Mouse (Mus musculus) retina, postnatal 7 days (tissue): Measurements from ENCODE around the gene Klra2.
"Not testable (repeated sequence)": the region's sequence is repeated elsewhere in the genome, so short reads cannot be mapped to it uniquely, and the experiment has no call there.

Experiments
- DNase-seq: peaks from one replicate; pipeline ENCODE4 v3.0.0-alpha.2; 2012; ENCODE audit warnings: low read depth, low spot score

The Klra2 gene

GRCm38 (mm10) chr6:131247206-131247605 lies at the start of gene Klra2:
Gene Klra2, minus strand, starts transcription at chr6:131247362.
- DNase-seq, result no peak

- no peak for DNase-seq
Observed at GRCm38 (mm10) chr6:131294435-131295112, 47.4 kb upstream of the Klra2 start.

- DNase-seq, result no peak
Observed at GRCm38 (mm10) chr6:131293916-131294315, 46.8 kb upstream of the Klra2 start.

GRCm38 (mm10) chr6:131292991-131293788 lies 46.0 kb upstream of the Klra2 start, which contains the start of gene Magohb:
Gene Magohb, minus strand, starts transcription at chr6:131293244.
- peak; percentile 74 for DNase-seq

GRCm38 (mm10) chr6:131292276-131292990 lies 45.3 kb upstream of the Klra2 start:
- peak; percentile 25 for DNase-seq

- DNase-seq, result no peak
Observed at GRCm38 (mm10) chr6:131290430-131290829, 43.3 kb upstream of the Klra2 start.

GRCm38 (mm10) chr6:131278160-131278559 lies 31.0 kb upstream of the Klra2 start:
- not testable (repeated sequence) for DNase-seq

GRCm38 (mm10) chr6:131276659-131277058 lies 29.5 kb upstream of the Klra2 start:
- no peak for DNase-seq

DNA sequence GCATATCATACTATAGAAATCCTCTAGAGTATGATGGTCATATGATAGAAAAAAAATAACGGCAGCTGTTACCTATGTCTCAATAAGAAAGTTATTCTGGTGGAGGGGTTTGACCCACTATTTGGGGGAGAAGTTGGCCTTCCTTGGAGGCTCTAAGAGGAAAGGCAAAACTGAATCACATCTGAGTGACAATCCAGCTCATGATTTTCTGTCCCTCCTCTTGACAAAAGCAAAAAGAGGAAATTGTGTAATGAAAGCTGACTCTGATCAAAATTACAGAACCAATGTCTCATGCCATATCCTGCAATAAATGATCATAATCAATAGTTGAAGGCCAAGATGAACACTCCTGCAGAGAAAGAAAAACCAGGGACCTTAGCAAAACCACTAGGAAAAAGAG lies 25.1 kb upstream of the Klra2 start:
- no peak for DNase-seq

DNA sequence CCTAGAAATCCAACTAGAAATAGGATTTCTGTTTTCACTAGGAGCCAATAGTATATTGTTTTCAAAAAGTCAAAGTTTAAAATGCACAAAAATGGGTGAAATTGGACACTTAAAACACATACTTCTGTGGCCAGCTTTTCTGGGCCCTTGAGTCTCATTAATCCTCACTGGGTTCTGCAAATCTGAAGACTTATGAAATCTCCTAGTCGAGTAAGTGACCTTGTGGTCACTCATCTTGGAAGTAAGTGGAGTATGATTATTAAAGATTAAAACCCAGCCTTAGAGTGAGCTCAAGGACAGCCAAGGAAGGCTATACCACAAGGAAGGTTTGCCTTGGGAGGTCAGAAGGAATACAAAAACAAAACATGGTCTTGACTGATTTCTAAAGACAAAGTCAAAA lies 23.1 kb upstream of the Klra2 start:
- DNase-seq, result no peak

DNA sequence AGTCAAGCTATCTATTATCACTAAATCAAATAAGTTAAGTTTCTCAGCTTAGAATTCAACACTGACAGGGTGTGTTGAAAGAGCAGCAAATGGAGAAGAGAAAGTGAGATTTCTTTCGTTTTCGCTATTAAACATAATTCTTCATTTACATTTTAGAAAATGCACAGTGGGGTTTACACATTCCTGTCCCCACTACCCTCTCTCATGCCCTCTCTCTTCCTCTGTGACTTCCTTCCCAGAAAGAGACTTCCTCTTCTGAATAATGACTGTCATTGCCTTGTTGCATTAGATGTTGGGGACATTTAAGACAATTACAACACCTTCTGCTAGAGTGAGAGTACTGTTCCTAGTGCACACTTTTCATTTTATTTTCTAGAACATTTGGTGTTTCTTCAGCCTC lies 22.4 kb upstream of the Klra2 start:
- DNase-seq, result no peak

GRCm38 (mm10) chr6:131264175-131264574 lies 17.0 kb upstream of the Klra2 start:
- no peak for DNase-seq

DNA sequence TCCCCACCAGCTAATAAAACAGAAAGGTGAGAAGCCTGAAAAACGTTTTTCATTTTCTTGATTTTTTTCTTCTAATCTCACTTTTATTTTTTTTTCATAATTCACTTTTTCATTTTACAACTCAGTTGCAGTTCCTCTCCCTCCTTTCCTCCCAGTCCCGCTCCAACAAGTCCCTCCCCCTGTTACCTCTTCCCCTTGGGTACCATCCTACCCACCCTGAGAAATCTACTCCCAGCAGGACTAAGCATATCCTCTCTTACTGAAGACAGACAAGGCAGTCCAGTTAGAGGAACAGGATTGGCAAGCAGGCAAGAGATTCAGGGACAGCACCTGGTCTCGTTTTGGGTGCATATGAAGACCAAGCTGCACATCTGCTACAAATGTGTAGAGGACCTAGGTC lies 15.6 kb upstream of the Klra2 start:
- DNase-seq, result no peak

- no peak for DNase-seq
Observed at GRCm38 (mm10) chr6:131262009-131262408, 14.8 kb upstream of the Klra2 start.

DNA sequence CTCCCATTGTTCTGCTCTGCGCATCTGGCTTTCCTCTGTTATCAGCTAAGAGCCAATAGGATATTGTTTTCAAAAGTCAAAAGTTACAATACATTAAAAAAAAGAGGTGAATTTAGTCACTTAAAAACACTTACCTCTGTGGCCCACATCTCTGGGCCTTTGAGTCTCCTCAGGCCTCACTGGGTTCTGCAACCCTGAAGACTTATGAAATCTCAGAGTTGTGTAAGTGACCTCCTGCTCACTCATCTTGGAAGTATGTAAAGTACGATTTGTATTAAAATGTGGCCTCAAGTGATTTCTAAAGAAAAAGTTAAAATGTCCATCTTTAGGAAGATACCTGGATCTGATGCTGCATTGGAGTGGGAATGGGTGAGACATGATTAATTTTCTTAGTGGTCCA lies 2.1 kb downstream of the Klra2 start:
- DNase-seq, result no peak
